Mouse (Mus musculus) heart, embryonic 15.5 days (tissue): Measurements from ENCODE around the gene Slc30a2. TPM values are rescaled to one million over a fixed set of nuclear protein-coding genes. Genes with fewer than 3 reads are reported as not detected.

ENCODE experiments used
- ATAC-seq: fragments of 200-750 bp; cut with Nextera tagmentation; replicated peaks from 2 replicates; pipeline ENCODE4 v1.8.0; 2017; ENCODE audit warnings: low read depth, moderate TSS enrichment; ENCODE audit not compliant: insufficient number of reproducible peaks, insufficient read depth, low FRiP score
- H3K27ac ChIP-seq: fragments of 300-500 bp; sonication (generic); 2 replicates; pipeline ENCODE4 v1.5.1; 2015; ENCODE audit warnings: mild to moderate bottlenecking, inconsistent platforms
- H3K27me3 ChIP-seq: fragments of 300-500 bp; sonication (generic); 2 replicates; pipeline ENCODE4 v1.6.1; 2015; ENCODE audit warnings: inconsistent platforms
- H3K36me3 ChIP-seq: fragments of 300-500 bp; sonication (generic); 2 replicates; pipeline ENCODE4 v1.6.1; 2015; ENCODE audit warnings: mild to moderate bottlenecking, inconsistent platforms
- H3K4me1 ChIP-seq: fragments of 300-500 bp; sonication (generic); replicated peaks from 2 replicates; pipeline ENCODE4 v1.6.1; 2015; ENCODE audit warnings: inconsistent platforms
- H3K4me2 ChIP-seq: fragments of 300-500 bp; sonication (generic); 2 replicates; pipeline ENCODE4 v1.6.1; 2015; ENCODE audit warnings: inconsistent platforms, mild to moderate bottlenecking, moderate library complexity
- H3K4me3 ChIP-seq: fragments of 300-500 bp; sonication (generic); 2 replicates; pipeline ENCODE4 v1.5.1; 2015; ENCODE audit warnings: mild to moderate bottlenecking, inconsistent platforms
- H3K9ac ChIP-seq: fragments of 300-500 bp; sonication (generic); 2 replicates; pipeline ENCODE4 v1.6.1; 2015; ENCODE audit warnings: mild to moderate bottlenecking, inconsistent platforms
- H3K9me3 ChIP-seq: fragments of 300-500 bp; sonication (generic); replicated peaks from 2 replicates; pipeline ENCODE4 v1.6.1; 2016; ENCODE audit warnings: inconsistent platforms
- WGBS: fragments of 180-500 bp; shearing (Covaris S2); methylation state at CpG from one replicate; pipeline ENCODE4 v1.1.7; 2015; ENCODE audit warnings: mixed read lengths; 5-methylcytosine and 5-hydroxymethylcytosine counted together
- polyA plus RNA-seq: library from polyadenylated mRNA; unstranded; fragments of >200 nt; fragmentation: Nextera tagmentation; extraction: Ambion mirVana; gene quantifications from 2 replicates; pipeline ENCODE4 v1.2.1, GENCODE M21; 2015

Slc30a2 gene
- polyA plus RNA-seq, 1 experiment from 2014 or later: 0.21 TPM

DNA sequence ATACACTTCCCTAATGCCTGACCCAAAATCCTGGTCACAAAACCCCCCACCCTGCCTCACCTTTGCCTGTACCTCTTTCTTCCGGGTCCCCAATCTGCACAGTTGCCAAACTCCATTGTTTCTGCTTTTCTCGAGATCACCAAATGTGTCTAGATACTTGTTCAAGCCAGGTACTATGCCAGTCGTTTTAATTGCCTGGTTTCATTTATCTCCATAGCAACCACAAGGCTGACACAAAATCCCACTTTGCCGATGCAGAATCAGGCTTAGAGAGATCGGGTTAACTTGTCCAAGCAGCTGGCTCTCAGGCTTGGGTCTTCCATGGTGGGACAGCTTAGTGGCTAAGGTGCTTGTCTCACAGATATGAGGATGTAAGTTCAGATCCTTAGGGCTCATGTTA is 57.2 kb downstream of the Slc30a2 start:
- no peak overlapping the region for H3K4me3 ChIP-seq
- peaks cover 46% of the 10 kb centered on the region for H3K4me1 ChIP-seq
- no peak overlapping the region for H3K4me2 ChIP-seq
- H3K27ac ChIP-seq: no peak overlapping the region
- no peak for ATAC-seq
- no peak overlapping the region for H3K9ac ChIP-seq
- H3K9me3 ChIP-seq: no peaks in the 10 kb centered on the region
- WGBS: 40% methylated on average over 5 of the region's 5 CpGs
- H3K27me3 ChIP-seq: no peaks in the 10 kb centered on the region
- H3K36me3 ChIP-seq: no peaks in the 10 kb centered on the region

- WGBS: 7% methylated on average over 19 of the region's 19 CpGs
- Histone ChIP-seq H3K27ac (peak overlapping the region; percentile 59), H3K27me3 (no peaks in the 10 kb centered on the region), H3K9me3 (no peaks in the 10 kb centered on the region), H3K4me2 (peak overlapping the region; percentile 76), H3K9ac (peak overlapping the region; percentile 52), H3K4me1 (peaks cover 44% of the 10 kb centered on the region), H3K4me3 (peak overlapping the region; percentile 49), H3K36me3 (0 out of 2 replicates have a peak, but pooled peaks cover 3% of the 10 kb centered on the region)
- peak; percentile 41; the same call in 1 of the 2 replicates for ATAC-seq
Observed at GRCm38 (mm10) chr4:134401181-134401661, 58.2 kb downstream of the Slc30a2 start.

DNA sequence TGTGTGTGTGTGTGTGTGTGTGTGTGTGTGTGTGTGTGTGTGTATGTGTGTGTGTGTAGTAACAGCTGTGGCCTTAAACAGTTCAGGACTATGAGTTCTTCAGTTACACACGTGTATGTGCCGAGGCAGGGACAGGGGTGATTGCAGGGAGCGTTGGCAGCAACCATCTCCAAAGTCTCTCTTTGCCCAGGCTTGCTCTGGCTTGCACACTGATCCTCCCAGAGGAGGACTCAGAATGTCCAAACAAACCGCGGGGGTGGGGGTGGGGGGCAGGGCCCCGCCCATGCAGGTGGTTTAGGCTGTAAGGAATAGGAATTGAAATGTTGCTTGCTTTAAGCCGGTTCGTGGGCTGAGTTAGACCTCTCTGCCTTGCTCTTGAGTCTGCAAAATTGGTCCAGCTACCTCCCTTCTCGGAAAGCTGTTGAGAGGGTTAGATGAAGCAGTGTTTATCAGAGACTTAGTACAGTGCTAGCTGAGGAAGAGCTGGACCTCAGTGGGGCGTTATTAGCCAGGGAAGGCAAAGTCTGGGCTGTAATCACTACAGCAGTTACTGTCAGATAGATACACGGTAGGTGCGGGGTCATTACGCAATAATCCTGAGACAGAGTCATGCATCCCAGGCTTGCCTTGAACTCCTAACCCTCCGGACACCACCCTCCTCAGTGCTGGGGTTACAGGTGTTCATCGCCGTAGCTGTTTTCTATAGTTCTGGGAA is 59.0 kb downstream of the Slc30a2 start:
- 0 out of 2 replicates have a peak overlapping the region, but pooled peaks have one; percentile 16 for H3K9ac ChIP-seq
- ATAC-seq: 0 out of 2 replicates have a peak, but pooled peaks have one; percentile 8
- H3K9me3 ChIP-seq: no peaks in the 10 kb centered on the region
- peak overlapping the region; percentile 76 for H3K4me2 ChIP-seq
- H3K27me3 ChIP-seq: no peaks in the 10 kb centered on the region
- 58% methylated on average over 16 of the region's 16 CpGs for WGBS
- no peak overlapping the region for H3K4me3 ChIP-seq
- H3K4me1 ChIP-seq: peaks cover 43% of the 10 kb centered on the region
- H3K36me3 ChIP-seq: 0 out of 2 replicates have a peak, but pooled peaks cover 3% of the 10 kb centered on the region
- peak overlapping the region; percentile 59 for H3K27ac ChIP-seq

GRCm38 (mm10) chr4:134402571-134403262 is 59.7 kb downstream of the Slc30a2 start:
- Histone ChIP-seq H3K36me3 (0 out of 2 replicates have a peak, but pooled peaks cover 3% of the 10 kb centered on the region), H3K9ac (no peak overlapping the region), H3K4me1 (peaks cover 37% of the 10 kb centered on the region), H3K27ac (peak overlapping the region; percentile 51), H3K4me2 (peak overlapping the region; percentile 76), H3K27me3 (no peaks in the 10 kb centered on the region), H3K4me3 (0 out of 2 replicates have a peak overlapping the region, but pooled peaks have one; percentile 0), H3K9me3 (no peaks in the 10 kb centered on the region)
- ATAC-seq: peak; percentile 63
- 36% methylated on average over 16 of the region's 16 CpGs for WGBS

- H3K4me3 ChIP-seq: no peak overlapping the region
- 48% methylated on average over 7 of the region's 7 CpGs for WGBS
- H3K4me2 ChIP-seq: no peak overlapping the region
- no peaks in the 10 kb centered on the region for H3K9me3 ChIP-seq
- H3K9ac ChIP-seq: no peak overlapping the region
- H3K27me3 ChIP-seq: no peaks in the 10 kb centered on the region
- H3K27ac ChIP-seq: peak overlapping the region; percentile 51; the same call in 1 of the 2 replicates
- 0 out of 2 replicates have a peak, but pooled peaks cover 3% of the 10 kb centered on the region for H3K36me3 ChIP-seq
- H3K4me1 ChIP-seq: peaks cover 37% of the 10 kb centered on the region
- ATAC-seq: no peak
Observed at GRCm38 (mm10) chr4:134403721-134404120, 60.7 kb downstream of the Slc30a2 start.

Other genes with a start within 250 kb of the Slc30a2 start
- 11.6 and 23.8 TPM in 2 replicates for gene Cd52, start 248.1 kb upstream of the Slc30a2 start, polyA plus RNA-seq
- 1.8 and 3.9 TPM in 2 replicates for gene Ubxn11, start 240.6 kb upstream of the Slc30a2 start, polyA plus RNA-seq
- 174 and 239 TPM in 2 replicates for gene Sh3bgrl3, start 214.4 kb upstream of the Slc30a2 start, polyA plus RNA-seq
- gene Cep85, start 156.1 kb upstream of the Slc30a2 start, polyA plus RNA-seq: 38.2 and 42.0 TPM in 2 replicates
- not detected in 2 replicates for gene Gm7534, start 140.2 kb upstream of the Slc30a2 start, polyA plus RNA-seq
- gene Catsper4, start 115.8 kb upstream of the Slc30a2 start, polyA plus RNA-seq: 0.09 TPM in 1 of 2 replicates, not detected in the other
- 1.2 and 2.4 TPM in 2 replicates for gene Cnksr1, start 104.8 kb upstream of the Slc30a2 start, polyA plus RNA-seq
- 0.26 and 0.30 TPM in 2 replicates for gene E130218I03Rik, start 99.5 kb upstream of the Slc30a2 start, polyA plus RNA-seq
- 7.4 and 9.1 TPM in 2 replicates for gene Zfp593, start 97.6 kb upstream of the Slc30a2 start, polyA plus RNA-seq
- not detected in 2 replicates for gene Gm30191, start 96.2 kb upstream of the Slc30a2 start, polyA plus RNA-seq
- gene Grrp1, start 89.1 kb upstream of the Slc30a2 start, polyA plus RNA-seq: 5.0 and 5.1 TPM in 2 replicates
- gene Pdik1l, start 55.3 kb upstream of the Slc30a2 start, polyA plus RNA-seq: 11.3 and 14.3 TPM in 2 replicates
- 137 and 156 TPM in 2 replicates for gene Trim63, start 28.1 kb upstream of the Slc30a2 start, polyA plus RNA-seq
- 2.3 and 2.9 TPM in 2 replicates for gene Extl1, start 40.7 kb downstream of the Slc30a2 start, polyA plus RNA-seq
- gene Pafah2, start 53.1 kb downstream of the Slc30a2 start, polyA plus RNA-seq: 10.3 and 10.6 TPM in 2 replicates
- 947 and 956 TPM in 2 replicates for gene Stmn1, start 125.1 kb downstream of the Slc30a2 start, polyA plus RNA-seq
- gene Paqr7, start 153.5 kb downstream of the Slc30a2 start, polyA plus RNA-seq: 11.7 and 11.9 TPM in 2 replicates
- gene Aunip, start 167.8 kb downstream of the Slc30a2 start, polyA plus RNA-seq: 7.3 and 7.9 TPM in 2 replicates
- 147 and 152 TPM in 2 replicates for gene Mtfr1l, start 192.2 kb downstream of the Slc30a2 start, polyA plus RNA-seq
- gene Selenon, start 209.0 kb downstream of the Slc30a2 start, polyA plus RNA-seq: 30.8 and 42.0 TPM in 2 replicates